Mouse (Mus musculus): Measurements from ENCODE around the gene Mid1ip1.

Gene Mid1ip1

GRCm38 (mm10) chrX:10714696-10715140, at the start of gene Mid1ip1:
Gene Mid1ip1 (plus strand): TSS chrX:10715013.
- peak; percentile 21 to 48 for DNase-seq (ENCODE audit: low spot score in 2 of 2)

- no peak for DNase-seq (ENCODE audit: low spot score in 2 of 2)
These were observed 20.2 kb upstream of the Mid1ip1 start for GRCm38 (mm10) chrX:10694455-10695180.

- no peak for DNase-seq (ENCODE audit: low spot score in 2 of 2)
These were observed 8.1 kb upstream of the Mid1ip1 start for GRCm38 (mm10) chrX:10706728-10707127.

GRCm38 (mm10) chrX:10713839-10714637, 775 bp upstream of the Mid1ip1 start:
- no peak for DNase-seq (ENCODE audit: low spot score in 2 of 2)

GRCm38 (mm10) chrX:10716917-10717763, 2.3 kb downstream of the Mid1ip1 start:
- peak; percentile 70 to 76 for DNase-seq (ENCODE audit: low spot score in 2 of 2)

- DNase-seq (ENCODE audit: low spot score in 2 of 2): peak in 1 of 2 experiments; percentile 6
These were observed 3.4 kb downstream of the Mid1ip1 start for GRCm38 (mm10) chrX:10718021-10718837.

GRCm38 (mm10) chrX:10718838-10719539, 4.2 kb downstream of the Mid1ip1 start:
- DNase-seq (ENCODE audit: low spot score in 2 of 2): peak; percentile 17

- no peak for DNase-seq (ENCODE audit: low spot score in 2 of 2)
These were observed 5.6 kb downstream of the Mid1ip1 start for GRCm38 (mm10) chrX:10720391-10720790.

- no peak for DNase-seq (ENCODE audit: low spot score in 2 of 2)
These were observed 9.8 kb downstream of the Mid1ip1 start for GRCm38 (mm10) chrX:10724571-10724970.

GRCm38 (mm10) chrX:10729488-10729887, 14.7 kb downstream of the Mid1ip1 start:
- DNase-seq (ENCODE audit: low spot score in 2 of 2): no peak

- DNase-seq (ENCODE audit: low spot score in 2 of 2): no peak
These were observed 19.6 kb downstream of the Mid1ip1 start for GRCm38 (mm10) chrX:10734453-10734852.

- no peak for DNase-seq (ENCODE audit: low spot score in 2 of 2)
These were observed 20.1 kb downstream of the Mid1ip1 start for GRCm38 (mm10) chrX:10734874-10735273.

GRCm38 (mm10) chrX:10758866-10759265, 44.1 kb downstream of the Mid1ip1 start:
- no peak for DNase-seq (ENCODE audit: low spot score in 2 of 2)

GRCm38 (mm10) chrX:10763476-10764016, 48.7 kb downstream of the Mid1ip1 start:
- DNase-seq (ENCODE audit: low spot score in 2 of 2): no peak

Data from frontal cortex, postnatal 14 days (tissue).